Mouse (Mus musculus) spleen, postnatal 4 days (tissue): ENCODE results near the gene Eef1akmt4.
A peak's percentile ranks its signal among the peaks of the same experiment; 100 is the strongest.

Experiments used
- DNase-seq, 2 experiments: peaks; one replicate each; pipeline ENCODE4 v3.0.0; 2022; ENCODE audit warnings: low spot score in 2 of 2

Eef1akmt4 gene

DNA sequence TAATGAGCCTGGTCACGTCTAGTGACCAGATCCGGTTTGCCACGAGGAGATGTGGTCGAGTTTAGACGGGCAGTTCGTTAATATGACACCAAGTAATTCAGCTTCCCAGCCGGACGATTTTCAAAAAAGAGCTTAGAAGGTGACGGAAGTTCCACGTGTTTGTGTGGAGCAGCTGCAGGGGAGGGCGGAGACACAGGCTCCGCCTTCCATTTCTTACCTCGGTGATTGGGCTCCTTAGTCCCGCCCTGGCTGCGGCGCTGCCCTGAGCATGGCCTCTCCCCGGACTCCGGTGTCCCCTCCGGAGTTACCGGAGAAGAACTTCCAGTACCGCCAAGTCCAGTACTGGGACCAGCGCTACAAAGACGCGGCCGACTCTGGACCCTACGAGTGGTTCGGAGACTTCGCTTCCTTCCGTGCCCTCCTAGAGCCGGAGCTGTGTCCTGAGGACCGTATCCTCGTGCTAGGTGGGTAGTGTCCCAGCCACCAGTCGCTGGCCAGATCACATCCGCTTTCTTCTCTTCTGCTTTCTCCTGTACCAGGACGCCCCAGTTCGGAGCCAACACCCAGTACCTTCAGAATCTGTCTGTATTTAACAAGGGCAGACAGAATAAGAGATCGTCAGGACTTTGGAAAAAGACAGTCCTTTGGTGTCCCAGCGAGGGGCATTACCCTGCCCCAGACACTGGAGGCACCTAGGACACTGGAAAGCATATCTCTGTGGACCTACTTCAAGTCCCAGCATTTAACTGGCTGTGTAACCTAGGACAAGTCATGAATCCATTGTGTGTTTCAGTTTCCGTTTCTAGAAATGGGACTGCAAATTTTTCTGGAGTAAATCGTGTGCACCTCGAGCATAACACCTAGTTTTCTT is at the start of gene Eef1akmt4, which contains the start of the genes Gm49333 and Alg3:
Gene Eef1akmt4, plus strand, starts transcription at position 237 of the 871 bp plus-strand sequence.
Gene Gm49333, plus strand, starts transcription at position 254 of the 871 bp plus-strand sequence.
Gene Alg3, minus strand, starts transcription at position 379 of the 871 bp plus-strand sequence.
- DNase-seq, result peak; percentile 83 to 89

DNA sequence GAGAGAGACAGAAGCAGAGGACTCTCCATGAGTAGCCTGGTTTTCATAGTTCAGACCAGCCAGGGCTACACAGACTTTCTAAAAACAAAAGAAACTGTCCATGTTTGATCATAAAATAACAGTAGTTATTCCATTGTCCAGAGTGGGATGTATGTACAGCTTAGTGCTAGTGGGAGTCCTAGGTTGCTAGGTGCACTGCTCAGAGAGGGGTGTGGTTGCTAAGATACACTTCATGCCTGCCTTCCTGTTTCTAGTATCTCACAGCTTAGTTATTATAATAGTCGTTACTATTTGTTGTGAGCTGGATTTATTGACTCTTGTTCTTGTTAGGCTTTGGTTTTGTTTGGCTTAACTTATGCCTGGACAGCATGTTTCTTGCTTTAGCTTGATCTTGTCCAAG is 46.3 kb upstream of the Eef1akmt4 start:
- no peak for DNase-seq

DNA sequence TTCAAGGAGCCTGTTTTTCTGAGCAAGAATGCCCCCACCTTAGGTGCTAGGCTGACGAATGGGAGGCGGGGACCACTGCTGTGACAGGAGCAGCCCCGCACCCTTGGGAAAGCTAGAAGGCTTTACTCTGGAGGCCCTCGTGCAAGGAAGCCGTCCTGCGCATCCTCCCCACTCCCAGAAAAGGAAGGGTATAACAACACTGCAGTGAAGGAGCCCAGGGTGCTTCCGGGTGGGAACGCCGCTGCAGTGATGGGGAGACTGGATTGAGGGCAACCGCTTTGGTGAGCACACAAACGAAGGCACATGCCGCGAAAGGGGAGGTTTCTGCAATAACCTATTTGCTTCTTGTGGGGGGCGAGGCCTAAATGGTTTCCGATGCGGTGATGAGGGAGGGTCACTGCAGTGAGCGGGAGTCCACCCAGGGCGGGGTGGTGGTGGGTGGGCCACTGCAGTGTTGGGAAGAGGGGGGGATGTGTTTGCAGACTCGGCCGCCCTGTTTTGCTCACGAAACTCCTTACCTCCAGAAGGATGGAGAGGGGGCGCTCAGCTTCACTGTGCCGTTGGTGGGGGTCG is 21.9 kb upstream of the Eef1akmt4 start, which contains the start of gene Vwa5b2:
Gene Vwa5b2, plus strand, starts transcription at position 106 of the 573 bp plus-strand sequence.
- no peak for DNase-seq

DNA sequence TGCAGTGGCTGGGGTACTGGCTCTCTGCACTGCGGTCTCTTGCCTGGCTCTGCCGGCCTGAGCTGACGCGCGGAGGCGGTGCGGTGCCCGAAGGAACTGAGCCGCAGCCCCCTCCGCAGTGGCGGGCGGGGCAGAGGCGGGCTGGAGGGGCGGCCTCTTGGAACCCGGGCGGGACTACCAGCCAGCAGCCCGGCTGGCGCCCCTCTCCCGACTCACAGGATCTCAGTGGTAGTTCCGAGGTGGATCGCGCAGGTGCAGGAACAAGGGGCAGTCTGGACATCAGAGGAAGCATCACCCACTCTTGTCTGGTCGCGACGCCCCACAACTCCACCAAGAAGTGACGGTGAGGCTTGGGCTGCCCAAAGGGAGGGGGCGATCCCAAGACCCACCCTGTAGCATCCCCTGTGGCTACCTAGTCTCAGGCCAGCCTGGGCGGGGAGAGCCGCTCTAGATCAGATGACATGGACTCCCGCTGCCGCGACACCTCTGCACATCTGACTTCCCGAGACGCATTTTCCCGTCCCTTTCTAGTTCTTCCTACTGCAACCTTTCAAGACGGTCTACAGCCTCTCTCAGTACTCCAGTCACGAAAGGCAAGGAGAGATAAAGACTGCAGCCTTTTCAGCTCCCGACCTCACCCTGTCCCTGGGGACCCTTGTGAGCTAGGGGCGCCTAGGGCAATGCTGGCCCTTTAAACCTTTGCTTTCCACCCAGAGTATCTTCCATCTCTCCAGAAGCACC is 21.3 kb upstream of the Eef1akmt4 start:
- peak in 1 of 2 experiments; percentile 59 for DNase-seq

DNA sequence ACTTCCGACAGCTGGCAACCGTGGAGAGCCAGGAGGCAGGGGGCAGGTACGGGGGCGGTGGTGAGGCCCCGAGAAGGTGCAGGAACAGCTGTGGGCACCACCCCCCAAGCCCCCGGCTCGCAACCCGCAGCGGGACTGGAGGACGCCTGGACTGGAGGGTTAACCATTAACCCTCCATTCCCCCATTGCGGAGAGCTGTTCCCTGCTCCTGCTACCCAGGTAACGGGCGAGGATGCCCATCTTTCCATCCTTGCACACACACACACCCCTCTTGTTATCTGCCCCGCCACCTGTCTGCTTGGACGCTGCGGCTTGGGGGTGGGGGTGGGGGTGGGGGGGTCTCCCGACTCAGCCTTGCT is 20.7 kb upstream of the Eef1akmt4 start:
- DNase-seq, result no peak

DNA sequence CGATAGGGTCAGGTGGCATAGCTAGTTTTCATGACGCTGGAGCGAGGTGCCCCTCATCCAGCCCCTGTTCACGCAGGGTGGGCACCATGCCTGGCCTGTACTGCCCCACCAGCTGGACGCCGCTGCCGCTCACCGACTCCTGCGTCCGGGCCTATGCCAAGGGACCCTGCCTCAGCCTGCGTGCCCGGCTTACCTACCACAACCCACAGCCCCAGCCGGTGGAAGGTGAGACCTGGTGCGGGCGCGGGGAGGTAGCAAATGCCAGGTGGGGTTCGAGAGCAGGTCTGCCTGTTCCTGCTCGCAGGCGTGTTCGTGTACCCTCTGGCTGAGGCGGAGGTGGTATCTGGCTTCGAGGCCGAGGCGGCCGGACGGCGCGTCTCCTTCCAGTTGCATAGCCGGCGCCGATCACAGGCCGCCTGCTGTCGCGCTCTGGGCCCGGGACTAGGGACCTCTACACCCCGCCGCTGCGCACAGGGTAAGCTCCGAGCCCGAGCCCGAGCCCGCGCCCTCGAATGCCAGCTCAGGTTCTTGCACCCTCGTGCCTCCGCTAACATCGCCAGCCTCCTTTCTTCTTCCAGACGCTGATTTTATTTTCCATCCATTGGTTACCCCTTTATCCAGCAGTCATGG is 20.2 kb upstream of the Eef1akmt4 start:
- peak in 1 of 2 experiments; percentile 63 for DNase-seq

DNA sequence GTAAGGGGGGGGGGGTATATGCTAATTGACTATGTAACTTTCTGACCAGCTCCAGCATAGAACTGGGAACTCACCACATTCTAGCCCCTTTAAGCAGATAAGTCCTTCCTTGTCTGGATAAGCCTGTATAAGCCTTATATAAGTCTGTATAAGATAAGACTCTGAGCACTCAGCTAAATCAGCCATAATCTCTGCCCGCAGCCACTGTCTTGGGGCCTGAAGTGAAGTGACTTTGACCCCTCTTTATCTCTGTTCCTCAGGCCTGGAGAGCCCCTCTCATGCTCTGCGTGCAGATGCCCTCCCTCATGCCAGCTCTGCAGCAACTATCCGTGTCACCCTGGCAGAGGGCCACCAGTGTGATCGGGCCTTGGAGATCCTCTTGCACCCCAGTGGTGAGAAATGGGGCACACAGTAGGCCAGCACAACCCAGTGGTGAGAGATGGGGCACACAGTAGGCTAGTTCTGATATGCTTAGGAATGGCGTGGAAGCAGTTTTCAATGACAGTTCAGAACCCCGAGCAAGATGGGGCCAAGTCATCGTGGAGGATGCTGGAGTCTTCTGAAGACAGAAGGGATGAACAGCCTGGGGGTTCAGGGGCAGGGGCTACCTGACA is 16.2 kb upstream of the Eef1akmt4 start:
- no peak for DNase-seq

DNA sequence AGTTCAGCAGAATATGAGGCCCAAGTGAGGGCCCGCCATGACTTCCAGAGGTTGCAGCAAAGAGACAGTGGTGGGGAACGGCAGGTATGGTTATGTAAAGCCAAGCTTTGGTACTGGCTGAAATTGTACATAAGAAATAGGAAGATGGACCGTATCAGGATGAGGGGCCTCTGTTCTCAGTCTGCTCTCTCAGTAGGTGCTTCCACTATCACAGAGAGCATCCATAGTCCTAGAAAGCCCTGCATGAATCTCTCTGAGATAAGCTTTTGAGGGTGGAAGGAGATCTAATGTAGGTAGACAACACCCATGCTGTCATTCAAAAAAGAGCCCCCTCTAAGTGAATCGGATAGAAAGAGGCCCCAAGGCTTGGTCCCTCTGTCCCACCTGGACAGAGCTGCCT is 15.7 kb upstream of the Eef1akmt4 start:
- no peak for DNase-seq

DNA sequence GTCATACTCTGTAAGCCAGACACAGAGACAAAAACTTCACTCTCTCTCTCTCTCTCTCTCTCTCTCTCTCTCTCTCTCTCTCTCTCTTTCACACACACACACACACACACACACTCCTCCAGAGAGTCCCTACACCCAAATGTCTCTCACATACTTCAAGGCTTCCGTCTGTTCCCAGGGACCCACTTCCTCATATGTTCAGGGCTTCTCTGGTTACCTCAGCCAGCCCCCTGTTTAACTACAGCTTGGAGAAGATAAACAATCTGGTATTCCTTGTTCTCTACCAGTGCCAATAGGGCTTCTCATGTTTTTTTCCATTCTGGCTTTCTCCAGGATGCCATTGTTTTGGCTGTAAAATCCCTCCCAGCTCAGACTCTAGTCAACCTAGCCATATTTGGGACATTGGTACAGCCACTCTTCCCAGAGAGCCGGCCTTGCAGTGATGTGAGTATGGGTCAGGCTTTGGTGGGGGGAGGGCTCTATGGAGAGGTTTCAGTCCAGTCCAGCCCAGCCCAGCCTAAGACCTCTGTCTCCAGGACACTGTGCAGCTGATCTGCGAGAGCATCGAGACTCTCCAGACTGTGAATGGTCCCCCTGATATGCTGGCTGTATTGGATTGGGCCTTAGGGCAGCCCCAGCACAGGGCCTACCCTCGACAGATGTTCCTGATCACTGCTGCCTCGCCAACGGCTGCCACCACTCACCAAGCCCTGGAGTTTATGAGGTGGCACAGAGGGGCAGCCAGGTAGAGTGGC is 14.5 kb upstream of the Eef1akmt4 start:
- DNase-seq, result no peak

DNA sequence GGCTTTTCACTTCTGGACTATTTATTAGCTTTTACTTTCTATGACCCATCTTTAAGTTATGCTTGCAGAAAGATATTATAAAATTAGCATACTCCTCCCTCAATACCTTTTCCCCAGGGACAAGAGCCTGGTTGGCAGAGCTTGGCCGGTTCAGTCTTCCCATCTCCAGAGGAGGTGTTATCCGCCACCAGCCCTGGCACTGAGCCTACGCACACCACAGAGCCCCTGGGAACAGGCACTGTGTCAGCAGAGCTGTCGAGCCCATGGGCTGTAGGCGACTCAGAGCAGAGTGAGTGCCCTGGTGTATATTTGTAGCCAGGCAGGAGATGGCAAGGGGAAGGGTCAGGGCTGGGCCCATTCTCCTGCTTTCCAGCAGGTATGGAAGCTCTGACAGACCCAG is 10.9 kb upstream of the Eef1akmt4 start:
- no peak for DNase-seq

DNA sequence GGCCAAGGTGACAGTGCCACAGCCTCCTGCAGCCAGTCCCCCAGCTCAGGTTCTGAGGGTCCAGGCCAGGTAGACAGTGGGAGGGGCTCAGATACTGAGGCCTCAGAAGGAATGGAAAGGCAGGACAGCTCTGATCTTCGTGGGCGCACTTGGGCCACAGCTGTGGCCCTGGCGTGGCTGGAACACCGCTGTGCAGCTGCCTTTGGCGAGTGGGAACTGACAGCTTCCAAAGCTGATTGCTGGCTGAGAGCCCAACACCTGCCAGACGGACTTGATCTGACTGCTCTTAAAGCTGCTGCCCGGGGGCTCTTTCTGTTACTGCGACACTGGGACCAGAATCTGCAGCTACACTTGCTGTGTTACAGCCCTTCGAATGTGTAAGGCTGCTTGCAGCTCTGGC is 6.7 kb upstream of the Eef1akmt4 start:
- DNase-seq, result no peak

DNA sequence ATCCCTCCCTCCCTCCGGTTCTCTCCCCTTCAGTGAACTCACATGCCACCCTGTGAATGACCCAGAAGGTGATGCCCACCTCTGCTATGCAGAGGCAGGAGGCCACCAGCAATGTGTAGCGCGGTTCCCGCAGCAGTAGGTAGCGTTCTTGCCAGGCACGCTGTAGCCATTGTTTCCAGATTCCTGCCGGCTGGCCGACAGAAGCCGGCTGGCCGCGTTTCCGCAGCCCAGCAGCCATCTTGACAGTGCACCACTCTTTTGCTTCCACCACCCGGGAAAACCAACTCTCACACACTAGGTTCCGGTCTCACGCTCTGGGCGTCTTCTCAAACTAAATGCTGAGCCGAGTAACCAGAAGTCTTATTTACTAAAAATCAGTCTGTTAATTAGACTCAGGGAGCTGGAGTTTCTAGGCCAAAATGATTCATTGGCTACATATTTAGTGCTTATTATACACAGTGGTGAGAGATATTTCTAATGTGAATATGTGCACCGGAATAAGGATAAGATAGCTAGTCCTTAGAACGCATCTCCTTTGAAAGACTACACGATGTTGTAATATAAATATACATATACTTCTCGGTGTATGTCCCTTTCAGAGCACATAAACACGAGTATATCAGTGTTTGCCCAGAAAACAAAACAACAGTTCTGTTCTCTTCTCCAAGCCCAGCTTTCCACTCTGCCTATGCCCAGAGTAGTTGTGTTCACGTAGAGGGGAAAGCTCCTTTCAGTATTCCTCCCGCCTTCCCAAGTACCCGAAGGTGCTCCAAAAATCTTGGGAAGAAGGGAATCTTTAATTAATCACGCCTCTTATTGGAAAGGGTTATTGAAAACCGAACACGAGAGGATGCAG is 664 bp upstream of the Eef1akmt4 start:
- DNase-seq, result peak; percentile 76 to 85

DNA sequence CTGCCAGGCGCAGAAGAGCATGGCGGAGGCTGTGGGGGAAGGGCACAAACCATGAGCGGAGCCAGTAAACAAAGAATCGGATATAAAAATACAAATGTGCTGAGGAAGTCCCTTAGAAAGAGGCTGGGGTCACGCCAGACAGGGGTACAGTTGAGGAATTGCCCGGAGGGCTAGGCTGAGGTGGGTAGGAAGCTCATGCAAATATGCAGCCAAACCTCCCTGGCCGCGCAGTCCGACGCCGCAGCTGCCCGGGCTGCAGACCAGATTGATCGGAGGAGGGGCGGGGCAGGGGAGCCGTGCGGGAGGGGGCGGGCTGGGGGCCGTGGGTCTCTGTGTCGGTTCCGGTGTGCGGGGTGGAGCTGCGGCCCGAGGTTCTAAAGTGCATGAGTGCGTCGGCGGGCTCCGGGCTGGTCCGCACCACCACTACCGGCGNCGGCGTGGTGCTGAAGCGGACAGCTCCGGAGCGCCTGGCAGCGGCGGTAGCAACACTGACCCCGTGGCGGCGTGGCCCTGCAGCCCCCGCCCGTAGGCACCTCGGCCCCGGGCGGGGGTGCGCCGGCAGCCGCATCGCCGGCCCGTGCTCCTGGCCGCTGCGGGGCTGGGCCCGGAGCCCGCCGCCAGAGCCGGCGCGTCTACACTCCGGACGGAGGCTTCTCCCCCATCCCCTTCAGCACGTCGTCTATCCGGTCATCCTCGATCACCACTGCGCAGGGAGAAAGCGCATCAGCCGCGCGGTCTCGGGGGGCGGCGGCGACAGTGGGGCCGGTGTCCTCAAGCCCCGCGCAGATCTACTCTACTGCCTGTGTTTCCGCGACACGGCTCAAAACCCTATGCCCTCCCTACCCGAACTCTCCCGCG is 8.4 kb downstream of the Eef1akmt4 start:
- no peak for DNase-seq

DNA sequence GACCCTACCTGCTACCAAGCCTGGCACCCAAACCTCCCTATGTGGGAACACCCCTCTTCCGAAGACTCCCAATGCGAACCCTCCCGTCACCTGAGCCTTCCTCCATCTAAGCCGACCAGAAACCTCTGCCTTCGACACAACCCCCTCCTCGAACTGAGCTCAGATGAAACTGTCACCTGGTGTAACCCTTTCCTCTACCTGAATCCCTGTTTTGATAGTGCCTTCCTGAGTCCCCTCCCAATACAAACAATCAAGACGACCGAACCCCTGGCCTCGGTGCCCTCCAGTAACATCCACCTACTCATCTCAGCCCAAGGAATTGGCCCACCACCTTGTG is 9.0 kb downstream of the Eef1akmt4 start:
- no peak for DNase-seq

DNA sequence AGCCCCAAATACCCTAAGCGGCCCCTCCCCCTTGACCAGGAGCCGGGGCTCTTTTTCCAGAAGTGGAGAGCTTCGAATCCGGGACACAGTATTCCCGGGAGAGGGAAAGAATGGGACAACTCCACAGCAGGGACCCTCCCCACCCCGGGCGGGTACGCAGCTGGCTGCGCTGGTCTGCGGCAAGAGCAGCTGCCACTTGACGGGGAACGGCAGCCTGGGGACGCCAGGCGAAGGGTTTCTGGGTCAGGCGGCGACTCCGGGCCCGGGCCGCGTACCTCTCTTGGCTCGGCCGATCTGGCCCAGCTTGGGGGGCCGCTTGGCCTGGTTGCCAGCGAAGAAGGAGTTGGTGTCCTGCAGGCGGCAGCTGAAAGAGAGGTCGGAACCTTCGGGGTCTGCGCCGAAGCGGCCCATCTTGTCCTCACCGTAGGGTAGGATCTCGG is 9.4 kb downstream of the Eef1akmt4 start:
- peak in 1 of 2 experiments; percentile 73 for DNase-seq

DNA sequence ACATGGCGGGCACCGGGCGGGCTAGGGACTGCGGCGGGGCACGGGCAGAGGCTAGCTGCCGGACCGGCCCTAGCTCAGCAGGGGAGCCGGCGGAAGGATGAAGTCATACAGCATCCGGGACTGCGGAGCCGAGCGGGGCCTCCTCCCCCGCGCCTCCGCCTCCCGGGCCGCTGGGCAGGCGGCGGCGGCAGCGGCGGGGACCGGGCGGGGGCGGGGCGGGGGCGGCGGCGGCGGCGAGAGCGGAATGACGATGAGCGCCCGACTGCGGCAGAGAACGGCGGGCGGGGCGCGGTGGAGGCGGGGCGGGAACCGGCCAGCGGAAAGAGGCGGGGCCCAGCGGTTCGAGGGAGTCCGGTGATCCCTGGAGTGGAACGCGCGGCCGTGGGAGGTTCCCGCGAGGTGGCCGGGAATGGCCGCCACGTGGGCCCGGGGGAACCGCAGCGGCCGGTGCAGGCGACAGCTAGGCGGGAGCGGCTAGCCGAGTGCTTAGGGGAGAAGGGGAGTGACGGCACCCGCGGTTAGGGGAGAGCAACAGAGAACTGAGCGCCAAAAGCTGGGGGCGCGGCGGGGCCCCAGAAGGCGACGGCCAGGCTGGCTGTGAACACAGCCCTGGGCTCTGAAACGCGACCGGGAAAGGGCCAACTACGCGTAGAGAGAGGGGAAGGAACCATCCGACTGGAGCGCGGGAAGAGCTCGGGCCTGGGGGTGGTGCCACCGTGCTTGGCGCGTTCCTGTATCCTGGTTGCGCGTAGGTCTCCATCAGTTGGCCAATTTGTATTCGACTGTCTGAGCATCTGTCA is 10.0 kb downstream of the Eef1akmt4 start, which contains the start of gene Camk2n2:
Gene Camk2n2, minus strand, starts transcription at position 97 of the 800 bp plus-strand sequence.
- DNase-seq, result peak; percentile 59 to 76

DNA sequence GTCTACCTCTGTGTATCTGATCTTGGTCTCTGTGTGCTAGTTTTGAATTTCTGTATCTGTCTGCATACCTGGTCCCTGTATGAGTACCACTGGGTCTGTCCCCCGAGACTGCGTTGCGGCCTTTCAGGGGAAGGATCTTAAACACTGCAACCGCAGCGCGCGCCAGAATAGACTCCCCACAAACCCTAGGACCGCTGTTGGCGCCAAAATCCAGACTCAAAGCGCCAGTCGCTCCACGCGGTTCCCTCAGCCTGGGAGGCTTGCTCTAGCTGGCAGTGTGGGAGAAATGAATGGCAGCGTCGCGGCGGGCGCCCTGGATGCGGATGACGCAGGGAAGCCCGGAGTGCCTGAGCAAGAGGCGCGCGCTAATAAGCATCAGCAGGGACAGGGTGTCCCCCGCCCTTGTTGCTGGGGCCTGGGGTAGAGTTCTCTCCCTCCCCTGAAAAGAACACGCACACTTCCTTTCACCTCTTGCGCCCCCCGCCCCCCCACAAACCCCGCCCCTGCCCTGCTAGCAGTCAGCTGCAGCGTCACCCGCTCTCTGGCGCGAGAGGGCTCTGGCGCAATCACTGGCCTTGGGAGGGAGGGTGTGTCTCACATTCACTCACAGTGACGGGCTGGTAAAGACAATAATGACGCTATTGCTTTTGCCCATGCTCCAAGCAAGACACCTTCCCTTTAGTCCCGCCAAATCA is 10.7 kb downstream of the Eef1akmt4 start:
- peak; percentile 40 to 69 for DNase-seq
